Mouse (Mus musculus) telencephalon, adult 2 months (tissue): ENCODE data around the gene Eps8l1.
A peak's percentile ranks its signal among the peaks of the same experiment; 100 is the strongest.

ENCODE experiments used
- DNase-seq: peaks from one replicate; pipeline ENCODE4 v3.0.0-alpha.2; 2011; ENCODE audit warnings: low read depth, low spot score

The Eps8l1 gene

DNA sequence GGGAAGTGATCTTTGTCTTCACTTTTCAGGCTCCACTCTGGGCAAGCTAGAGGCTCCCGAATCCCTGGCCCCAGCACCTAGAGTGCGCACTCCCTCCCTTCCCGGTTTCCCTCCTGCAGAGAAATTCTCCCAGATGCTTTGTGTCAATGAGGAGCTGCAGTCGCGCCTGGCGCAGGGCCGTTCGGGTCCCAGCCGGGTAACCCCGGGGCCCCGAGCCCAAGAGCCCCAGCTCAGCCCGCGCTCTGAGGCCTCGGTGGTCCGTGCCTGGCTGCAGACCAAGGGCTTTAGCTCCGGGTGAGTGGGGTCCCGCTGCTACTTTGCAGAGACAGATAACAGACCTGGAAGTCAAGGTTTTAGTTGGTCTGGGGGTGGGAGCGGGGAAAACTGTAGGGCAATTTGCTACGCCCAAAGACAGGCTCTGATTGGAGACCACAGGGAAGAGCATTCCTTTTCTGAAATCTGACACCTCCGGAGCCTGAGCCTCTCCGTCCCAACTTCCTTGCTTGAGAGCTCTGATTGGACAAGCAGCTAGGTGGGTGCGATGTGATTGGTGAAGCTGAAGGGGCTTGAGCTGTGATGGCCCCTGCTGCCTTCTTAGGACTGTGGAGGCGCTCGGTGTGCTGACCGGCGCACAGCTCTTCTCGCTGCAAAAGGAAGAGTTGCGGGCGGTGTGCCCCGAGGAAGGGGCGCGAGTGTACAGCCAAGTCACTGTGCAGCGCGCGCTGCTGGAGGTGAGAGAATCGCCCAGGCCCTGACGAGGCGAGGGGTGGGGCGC, 17.7 kb downstream of the Eps8l1 start:
- DNase-seq = peak; percentile 50

DNA sequence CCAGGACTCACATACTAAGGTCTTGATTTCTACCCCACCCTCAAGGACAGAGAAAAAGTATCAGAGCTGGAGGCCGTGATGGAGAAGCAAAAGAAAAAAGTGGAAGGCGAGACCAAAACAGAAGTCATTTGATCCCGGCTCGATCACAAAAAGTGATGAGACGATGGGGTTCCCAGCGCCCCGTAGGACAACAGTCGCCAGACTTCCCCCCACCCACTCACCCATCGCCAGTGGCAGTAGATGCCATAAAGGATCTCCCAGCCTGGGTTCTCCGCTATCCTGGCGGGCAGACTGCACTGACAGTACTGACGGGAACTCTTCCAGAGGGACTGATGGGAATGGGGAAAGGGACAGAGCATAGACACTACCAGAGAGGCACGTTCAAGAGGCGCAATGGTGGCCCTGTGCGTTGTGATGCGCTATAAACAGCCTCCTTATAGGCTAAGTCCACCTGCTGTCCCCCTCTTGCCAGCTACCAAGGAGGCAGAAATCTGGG, 18.4 kb downstream of the Eps8l1 start:
- no peak for DNase-seq

DNA sequence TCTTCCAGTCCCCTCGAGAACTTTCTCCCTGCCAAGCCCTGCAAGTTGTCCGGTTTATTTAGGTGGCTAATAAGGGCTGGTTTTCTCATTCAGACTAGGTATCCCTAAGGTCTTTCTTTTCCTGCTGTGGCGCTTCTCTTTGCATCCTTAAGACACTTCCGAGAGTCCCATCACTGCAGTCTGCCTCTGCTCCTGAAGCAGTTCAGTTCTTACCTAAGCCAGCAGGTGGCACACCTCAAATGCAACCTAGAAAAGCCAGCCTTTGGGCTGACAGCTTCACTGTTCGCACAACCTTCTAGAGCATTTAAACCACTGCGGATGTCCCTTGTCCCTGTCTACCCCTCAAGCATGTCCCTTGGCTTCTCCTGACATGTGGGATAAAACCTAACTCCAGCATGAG, 19.2 kb downstream of the Eps8l1 start:
- peak; percentile 35 for DNase-seq

DNA sequence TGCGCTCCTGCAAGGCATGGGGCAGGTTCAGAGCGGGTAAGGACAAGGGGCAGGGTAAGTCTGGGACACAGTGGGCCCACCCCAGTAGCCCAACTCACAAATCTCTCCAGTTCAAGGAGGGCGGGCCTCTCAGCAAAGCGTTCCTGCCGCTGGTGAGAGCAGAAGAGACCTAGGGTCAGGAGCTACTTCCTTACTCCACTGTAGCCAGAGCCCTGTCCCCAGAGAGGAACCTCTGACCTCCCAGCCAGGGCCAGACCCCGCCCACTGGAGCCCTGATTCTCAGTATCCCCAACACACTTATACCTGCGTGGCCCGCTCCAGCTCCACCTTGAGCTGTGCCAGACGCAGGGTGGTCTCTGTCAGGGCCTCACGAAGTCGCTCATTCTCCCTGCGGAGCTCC, 21.8 kb downstream of the Eps8l1 start:
- DNase-seq = no peak

DNA sequence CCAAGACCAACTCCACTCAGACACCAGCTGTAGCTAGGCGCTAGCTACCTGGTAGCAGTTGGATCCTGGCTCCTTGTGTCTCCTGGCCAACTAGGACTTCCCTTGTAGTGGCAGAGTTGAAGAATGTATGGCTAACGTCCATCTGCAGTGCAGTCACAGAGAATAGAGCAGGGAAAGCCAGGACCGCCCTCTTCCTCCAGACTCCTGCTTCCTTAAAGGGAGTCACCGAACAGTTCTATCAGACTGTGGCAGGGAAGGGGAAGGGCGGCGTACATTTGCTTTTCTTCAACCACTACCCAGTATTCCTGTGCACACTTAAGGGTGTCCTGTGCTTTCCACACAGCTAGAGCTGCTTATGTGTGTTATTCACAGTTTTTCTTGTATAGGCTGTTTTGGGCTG, 30.8 kb downstream of the Eps8l1 start:
- no peak for DNase-seq

DNA sequence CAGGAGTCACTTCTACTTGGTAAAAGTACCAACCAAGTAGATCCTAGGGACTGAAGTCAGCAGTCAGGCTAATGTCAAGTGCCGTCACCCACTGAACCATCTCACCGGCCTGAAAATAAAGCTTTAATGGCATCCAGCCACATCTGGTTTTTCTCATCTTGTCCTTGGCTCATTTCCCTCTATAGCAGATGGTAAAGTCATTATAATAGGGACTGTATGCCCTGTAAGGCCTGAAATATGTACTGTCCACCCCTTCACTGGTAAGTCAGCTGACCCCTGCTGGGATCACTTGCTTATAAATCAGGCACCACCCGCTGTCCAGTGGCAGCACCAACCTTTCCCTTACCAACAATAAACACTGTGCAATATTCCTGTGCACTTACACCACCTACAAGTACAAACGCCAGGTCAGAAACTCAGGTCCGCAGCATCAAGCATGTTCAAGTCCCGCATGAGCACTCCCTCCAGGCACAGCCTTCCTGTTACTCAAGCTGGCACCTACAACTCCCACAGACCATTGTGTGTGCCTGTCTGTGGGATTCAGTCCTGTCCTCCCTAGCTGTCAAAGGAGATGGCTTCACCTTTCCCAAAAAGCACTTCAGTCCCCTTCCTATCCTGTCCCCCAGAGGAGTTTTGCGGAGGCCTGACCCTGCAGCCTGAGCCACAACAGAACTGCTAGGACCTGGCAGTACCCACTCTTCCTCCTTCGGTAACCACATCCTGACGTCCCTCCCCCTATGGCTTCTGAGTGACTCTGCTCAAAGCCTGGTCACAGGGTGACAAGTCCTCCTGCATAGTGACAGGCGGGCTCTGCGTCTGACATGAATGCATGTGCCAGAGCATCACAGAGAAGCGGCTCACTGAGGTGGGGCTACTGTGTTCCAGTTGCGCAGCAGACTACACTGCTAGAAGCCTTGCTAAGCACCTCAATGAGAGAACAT, 32.1 kb downstream of the Eps8l1 start:
- no peak for DNase-seq

DNA sequence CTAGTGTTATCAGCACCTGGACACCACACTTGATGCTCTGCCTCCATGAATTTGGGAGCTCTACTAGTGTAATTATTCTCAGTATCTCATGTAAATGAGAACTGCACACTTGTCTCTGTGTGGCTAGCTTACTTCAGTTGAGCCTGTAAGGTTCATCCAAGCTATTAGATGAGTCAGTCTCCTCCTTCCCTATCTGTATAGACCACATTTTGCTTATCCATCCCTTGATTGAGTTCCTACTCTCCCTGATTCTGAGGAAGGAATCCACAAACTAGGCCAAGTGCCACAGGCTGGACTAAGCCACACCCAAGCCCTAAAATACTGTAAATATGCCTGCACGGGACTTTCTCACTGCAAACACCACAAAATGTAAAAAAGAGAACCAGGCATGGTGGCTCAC, 33.5 kb downstream of the Eps8l1 start:
- no peak for DNase-seq

DNA sequence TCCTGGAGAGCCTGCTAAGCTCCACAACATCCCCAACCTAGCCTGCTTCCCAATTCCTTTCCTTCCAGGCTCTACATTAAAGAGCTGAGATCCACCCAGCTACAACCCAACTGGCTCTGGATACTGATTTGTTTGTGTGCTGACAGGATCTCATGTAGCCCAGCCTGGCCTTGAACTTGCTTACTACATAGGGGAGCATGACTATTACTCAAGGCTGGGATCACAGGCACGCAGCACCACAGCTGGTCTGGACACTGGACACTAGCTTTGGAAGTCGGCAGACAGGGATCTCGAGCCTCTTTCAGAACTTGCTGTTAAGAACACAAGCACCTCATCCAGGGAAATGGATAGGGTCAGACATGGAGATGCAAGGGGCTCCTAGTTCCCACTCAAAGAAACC, 36.0 kb downstream of the Eps8l1 start:
- no peak for DNase-seq

DNA sequence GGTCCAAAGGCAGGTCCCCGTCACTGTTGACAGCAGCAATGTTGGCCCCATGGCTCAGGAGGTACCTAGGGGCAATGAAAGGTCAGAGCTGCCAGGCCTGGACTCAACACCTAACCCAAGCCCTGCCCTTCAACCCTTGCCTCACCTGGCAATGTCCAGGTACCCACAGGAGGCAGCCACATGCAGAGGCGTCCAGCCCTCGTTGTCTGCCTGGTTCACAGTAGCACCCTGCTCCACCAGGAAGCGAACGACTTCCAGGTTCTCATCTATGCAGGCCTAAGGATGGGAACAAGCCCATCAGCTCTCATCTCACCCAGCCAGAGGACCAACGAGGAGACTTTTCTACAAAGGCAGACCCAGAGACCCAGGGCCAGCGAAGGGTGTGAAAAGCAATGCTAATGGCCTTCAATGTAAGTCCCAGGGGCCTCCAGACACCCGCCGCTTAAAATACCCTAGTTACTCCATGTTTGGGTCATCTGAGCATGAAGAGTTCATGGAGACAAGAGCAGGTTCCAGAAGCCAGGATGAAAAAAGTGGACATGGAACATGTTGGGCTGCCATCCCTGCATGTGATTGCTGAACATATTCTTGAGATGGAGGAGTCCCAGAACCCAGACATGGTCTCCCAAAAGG, 36.9 kb downstream of the Eps8l1 start:
- DNase-seq = no peak

DNA sequence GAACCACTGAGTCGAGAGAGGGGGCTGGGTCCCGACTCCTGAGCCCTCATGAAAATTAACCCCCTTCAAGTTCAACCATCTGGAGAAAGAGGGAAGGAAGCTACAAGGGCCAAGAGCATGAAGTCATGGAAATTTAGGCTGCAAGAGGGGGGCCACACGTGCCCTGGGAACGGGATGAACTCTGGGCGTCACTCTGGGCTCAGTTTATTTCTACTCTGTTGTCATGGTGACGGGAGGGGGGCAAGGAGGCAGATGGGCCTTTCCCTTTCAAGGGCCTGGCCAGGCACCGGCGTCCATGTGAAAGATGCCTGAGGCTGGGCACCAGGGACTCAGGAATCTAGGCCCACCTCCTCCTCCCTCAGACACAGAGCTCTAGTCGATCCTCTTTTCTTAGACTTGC, 37.8 kb downstream of the Eps8l1 start:
- DNase-seq = no peak

DNA sequence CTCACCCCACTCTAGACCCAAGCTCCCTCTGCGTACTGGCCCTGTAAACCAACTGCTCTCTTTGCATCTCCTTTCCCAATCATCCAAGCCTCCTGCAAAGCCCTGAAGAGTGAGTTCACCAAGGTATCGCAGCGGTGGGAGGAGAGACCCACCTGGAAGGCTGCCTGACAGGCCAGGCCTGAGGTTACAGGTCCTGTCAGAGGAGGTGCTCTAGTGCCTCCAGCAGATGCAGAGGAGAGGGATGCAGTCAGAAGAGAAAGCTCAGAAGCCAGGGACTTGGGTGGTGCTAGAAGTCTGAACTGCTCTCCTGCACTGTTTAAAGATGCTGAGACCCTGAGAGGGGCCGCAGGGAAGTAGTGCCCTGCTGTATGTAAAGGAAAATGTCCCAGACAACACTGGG, 38.6 kb downstream of the Eps8l1 start:
- DNase-seq = no peak

DNA sequence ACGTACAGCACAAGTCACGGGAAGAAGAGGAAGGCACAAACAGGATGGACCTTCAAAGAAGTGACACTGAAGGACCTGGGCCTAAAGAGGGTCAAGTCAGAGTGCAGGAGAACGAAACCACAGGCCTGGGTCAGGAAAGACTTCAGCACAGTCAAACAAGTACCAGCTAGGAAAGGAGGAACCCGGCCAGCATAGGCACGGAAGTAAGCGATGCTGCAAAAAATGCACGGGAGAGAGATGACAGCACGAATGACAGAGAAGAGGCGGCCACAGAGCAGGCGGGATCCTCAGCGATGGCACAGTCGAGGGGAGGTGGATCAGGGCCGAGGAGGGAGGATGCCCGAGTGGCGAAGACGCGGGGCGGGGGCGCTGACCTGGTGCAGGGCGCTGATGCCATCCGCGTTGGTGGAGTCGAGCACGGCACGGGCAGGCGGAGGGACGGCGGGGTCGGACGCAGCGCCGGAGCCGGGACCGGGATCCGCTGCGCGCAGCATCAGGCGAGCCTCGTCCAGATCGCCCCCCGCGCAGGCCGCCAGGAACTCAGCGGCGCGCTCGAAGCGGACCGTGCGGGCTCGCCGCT, 40.5 kb downstream of the Eps8l1 start:
- DNase-seq = no peak

DNA sequence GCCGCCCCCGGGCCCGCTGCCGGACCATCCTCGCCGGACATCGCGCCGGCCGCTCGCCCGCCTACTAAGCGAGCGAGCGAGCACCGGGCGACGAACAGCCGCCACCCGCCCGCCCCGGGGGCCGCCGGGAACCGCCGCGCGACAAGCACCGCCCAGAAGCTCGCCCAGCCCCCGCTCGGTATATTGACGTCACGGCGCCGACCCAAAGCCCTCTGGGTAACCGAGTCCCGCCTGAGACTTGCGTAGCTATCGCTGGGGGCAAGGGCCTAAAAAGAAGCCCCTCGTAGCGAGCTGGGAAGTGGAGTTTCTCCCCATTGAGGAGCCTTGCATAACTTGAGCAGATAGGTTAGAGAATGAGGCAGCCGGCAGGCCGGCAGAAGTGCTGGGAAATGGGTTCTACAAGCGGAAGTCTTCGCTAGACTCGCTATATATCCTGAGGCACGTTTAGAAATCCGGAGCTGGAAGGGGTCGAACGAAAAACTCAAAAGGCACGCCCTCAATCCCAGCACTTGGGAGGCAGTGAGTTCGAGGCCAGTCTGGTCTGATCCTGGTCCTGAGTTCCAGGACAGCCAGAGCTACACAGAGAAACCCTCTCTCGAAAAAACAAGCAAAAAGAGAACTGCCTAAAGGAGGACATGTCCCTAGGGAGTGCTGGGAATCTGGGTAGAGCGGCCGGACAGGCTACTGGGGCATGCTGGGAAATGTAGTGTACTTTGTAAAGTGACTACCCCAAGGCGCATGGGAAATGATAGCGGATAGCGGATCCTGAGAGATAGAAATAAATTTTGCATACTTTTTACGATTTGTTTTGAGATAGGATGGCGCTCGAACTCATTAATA, 41.3 kb downstream of the Eps8l1 start, which contains the start of gene Ppp1r12c:
Ppp1r12c (minus strand) TSS at position 123 of the 840 bp plus-strand sequence.
- peak; percentile 94 for DNase-seq

DNA sequence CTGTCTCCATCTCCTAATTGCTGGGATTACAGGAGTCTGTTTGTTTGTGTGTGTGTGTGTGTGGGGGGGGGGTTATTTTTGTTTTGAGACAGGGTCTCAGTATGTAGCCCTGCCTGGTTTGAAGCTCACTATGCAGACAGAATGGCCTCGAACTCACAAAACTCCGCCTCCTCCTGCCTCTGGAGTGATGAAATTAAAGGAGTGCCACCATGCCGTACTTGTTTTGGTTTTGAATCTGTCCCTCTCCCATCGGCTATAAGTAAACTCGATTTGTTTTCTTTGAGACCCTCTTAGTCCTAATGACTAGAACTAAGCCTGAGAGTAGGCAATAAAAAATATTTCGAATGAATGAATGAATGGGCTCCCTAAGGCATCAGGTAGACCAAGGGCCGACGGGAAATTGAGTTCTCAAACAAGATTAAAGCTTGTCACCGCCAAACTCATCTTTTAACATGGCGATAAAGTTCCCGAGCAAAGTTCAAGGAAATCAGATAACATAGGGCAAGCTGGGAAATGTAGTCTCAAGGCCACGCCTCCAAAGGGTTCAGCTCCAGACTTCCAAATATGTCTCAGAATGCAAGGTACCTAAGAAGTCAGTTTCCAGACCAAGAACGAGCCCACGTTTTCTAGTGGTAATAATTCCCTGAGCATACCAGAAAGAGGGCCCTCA, 42.1 kb downstream of the Eps8l1 start:
- peak; percentile 94 for DNase-seq

DNA sequence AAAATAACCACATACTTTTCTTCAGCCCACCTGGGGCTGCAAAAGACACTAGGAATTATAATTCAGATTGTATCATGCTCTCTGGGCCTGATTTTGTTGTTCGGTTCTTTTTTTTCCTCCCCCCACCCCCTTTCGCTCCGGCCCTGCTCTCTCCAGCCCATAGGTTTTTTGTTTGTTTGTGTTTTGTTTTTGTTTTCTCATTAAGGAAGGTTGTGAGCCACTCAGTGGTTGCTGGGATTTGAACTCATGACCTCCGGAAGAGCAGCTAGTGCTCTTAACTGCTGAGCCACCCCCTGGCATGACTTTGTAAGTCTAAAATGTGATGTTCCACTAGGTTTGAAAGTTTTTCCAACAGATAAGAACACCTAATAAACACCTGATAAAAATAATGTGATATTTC, 42.6 kb downstream of the Eps8l1 start:
- DNase-seq = no peak

DNA sequence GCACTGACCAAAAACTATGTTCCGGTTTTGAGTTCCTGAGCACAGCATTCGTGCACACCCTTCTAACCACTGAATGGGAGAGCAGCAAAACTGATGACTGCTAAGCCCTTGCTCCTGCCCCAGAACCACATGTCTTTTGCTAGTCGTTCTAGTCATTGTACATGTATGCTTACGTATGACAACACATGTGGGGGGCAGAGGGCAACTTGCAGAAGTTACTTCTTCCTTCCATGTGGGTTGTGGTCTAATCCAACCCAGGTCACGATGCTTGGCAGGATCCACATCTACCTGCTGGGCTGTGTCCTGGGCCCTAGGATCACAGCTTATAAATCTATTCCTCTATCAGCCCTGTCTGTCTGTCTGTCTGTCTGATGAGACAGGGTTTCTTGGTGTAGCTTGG, 43.4 kb downstream of the Eps8l1 start:
- no peak for DNase-seq

DNA sequence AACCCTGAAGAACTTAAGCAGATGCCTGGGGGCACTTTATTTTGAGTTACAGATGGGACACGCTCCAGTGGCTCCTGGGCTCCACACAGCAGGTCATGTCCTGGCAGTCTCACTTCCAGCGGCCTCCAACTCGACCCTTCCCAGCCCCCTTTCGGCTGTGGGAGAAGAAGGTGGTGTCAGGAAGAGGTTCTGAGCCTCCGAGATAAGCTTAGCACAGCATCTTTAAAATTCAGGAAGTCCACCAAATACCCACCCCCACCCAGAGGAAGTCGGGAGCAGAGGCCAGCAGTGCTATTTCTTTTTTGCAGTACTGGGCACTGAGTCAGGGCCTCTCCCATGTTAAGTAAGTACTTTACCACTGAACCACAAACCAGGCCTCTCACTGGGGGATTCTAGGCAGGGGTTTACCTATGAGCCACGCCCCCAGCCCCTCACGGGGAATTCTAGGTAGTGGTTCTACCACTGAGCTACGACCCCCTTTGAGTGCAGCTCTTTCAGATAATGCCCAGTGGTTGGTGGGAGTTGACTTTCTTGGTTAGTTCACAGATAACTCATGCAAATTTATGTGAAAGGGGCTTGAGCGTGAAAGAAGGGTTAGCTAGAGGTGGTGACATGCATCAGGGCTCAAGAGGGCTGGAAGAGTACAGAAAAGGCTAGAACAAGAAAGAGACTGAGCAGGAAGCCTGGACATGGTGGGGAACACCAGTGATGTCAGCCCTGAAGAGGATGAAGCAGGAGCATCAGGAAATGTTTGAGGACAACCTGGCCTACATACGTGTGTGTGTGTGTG, 44.4 kb downstream of the Eps8l1 start:
- no peak for DNase-seq

DNA sequence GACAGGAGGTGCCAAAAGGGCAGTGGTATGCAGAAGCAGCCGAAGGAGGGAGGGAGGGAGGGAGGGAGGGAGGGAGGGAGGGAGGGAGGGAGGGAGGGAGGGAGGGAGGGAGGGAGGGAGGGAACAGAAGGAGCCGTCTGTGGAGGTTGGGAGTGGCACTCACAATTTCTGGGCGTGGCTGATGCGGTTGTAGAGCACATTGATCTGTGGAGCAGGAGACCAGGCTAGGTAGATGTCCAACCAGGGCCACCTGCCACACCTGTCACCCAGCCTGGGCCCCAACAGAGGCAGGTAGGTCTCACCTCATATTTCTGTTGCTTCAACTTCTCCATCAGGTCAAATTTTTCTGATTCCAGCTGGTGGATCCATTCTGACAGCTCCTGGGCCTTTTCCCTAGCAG, 46.7 kb downstream of the Eps8l1 start:
- no peak for DNase-seq

DNA sequence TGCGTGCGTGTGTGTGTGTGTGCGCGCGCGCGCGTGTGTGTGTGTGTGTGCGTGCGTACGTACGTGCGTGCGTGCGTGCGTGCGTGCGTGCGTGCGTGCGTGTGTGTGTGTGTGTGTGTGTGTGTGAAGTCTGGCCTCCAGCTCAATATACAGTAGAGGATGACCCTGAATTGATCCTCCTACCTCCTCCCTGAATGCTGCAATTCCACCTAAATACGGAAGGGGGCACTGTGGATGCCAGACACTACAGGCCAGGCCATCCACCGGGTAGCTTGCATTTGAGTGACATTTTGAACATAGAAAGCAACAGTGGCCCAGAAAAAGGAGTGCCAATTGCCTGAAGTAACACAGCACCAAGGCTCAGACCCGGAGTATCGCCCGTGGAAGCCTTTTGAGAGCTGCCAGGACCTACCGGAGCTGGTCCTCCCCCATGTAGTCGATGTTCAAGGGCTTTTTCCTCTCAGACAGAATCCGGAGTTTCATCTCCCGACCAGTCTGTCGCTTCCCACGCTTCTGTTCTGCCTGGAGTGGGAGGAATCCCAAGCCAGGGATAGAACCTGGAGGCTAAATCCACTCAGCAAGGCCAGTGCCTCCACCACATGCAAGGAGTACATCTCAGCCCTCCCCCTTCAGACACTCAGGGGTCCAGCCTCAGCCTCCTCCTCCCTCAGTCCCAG, 47.7 kb downstream of the Eps8l1 start:
- DNase-seq = peak; percentile 44
